Mouse (Mus musculus): ENCODE measurements around the gene Lifr. TPM values are rescaled to one million over a fixed set of nuclear protein-coding genes. Genes with fewer than 3 reads are reported as not detected.

The Lifr gene
- polyA plus RNA-seq (2014; fragmentation: Nextera tagmentation; extraction: Ambion mirVana) = 19.8 and 22.9 TPM in 2 replicates

- Histone ChIP-seq H3K4me3 (ENCODE audit: low read depth, low read length) (no peak within 1 kb of the TSS), H3K9ac (replicated peaks; ENCODE audit: low read length) (no peak within 1 kb of the TSS), H3K36me3 (replicated peaks; ENCODE audit: control insufficient read depth, insufficient read depth, low read depth, low read length) (no peaks in the 10 kb centered on the region), H3K27ac (replicated peaks; ENCODE audit: low read depth, low read length) (no peak within 1 kb of the TSS), H3K9me3 (replicated peaks; ENCODE audit: control insufficient read depth, low read length) (no peaks in the 10 kb centered on the region), H3K4me2 (ENCODE audit: low read depth, low read length) (no peak within 1 kb of the TSS), H3K27me3 (ENCODE audit: control insufficient read depth, insufficient read depth, low read length) (no peaks in the 10 kb centered on the region), H3K4me1 (ENCODE audit: control insufficient read depth, insufficient read depth, low read length) (no peaks in the 10 kb centered on the region)
- DNase-seq (ENCODE audit: low spot score) (peak; percentile 19), ATAC-seq (replicated peaks; ENCODE audit: insufficient number of reproducible peaks, low FRiP score, low TSS enrichment, low read depth) (no peak)
- 65% methylated on average over 8 of the region's 8 CpGs for WGBS
Observed at GRCm38 (mm10) chr15:7090211-7090765, at the start of gene Lifr. Lifr (plus strand) TSS chr15:7090614.

GRCm38 (mm10) chr15:7044081-7044749 is 46.2 kb upstream of the Lifr start:
- Histone ChIP-seq H3K9me3 (replicated peaks; ENCODE audit: control insufficient read depth, low read length) (no peaks in the 10 kb centered on the region), H3K36me3 (replicated peaks; ENCODE audit: control insufficient read depth, insufficient read depth, low read depth, low read length) (no peaks in the 10 kb centered on the region), H3K9ac (replicated peaks; ENCODE audit: low read length) (no peak overlapping the region), H3K27ac (replicated peaks; ENCODE audit: low read depth, low read length) (no peak overlapping the region), H3K4me1 (ENCODE audit: control insufficient read depth, insufficient read depth, low read length) (no peaks in the 10 kb centered on the region), H3K27me3 (ENCODE audit: control insufficient read depth, insufficient read depth, low read length) (no peaks in the 10 kb centered on the region), H3K4me2 (ENCODE audit: low read depth, low read length) (no peak overlapping the region), H3K4me3 (ENCODE audit: low read depth, low read length) (no peak overlapping the region)
- WGBS = 72% methylated on average over 11 of the region's 11 CpGs
- ATAC-seq (replicated peaks; ENCODE audit: insufficient number of reproducible peaks, low FRiP score, low TSS enrichment, low read depth) (no peak), DNase-seq (ENCODE audit: low spot score) (no peak)

GRCm38 (mm10) chr15:7045056-7045455 is 45.4 kb upstream of the Lifr start:
- ATAC-seq (replicated peaks; ENCODE audit: insufficient number of reproducible peaks, low FRiP score, low TSS enrichment, low read depth) (no peak), DNase-seq (ENCODE audit: low spot score) (no peak)
- no peaks in the 10 kb centered on the region for H3K4me1 ChIP-seq (ENCODE audit: control insufficient read depth, insufficient read depth, low read length)
- H3K9me3 ChIP-seq (replicated peaks; ENCODE audit: control insufficient read depth, low read length) = no peaks in the 10 kb centered on the region
- WGBS = 75% methylated on average over 4 of the region's 4 CpGs
- H3K27me3 ChIP-seq (ENCODE audit: control insufficient read depth, insufficient read depth, low read length) = no peaks in the 10 kb centered on the region
- no peak overlapping the region for H3K9ac ChIP-seq (replicated peaks; ENCODE audit: low read length)
- H3K36me3 ChIP-seq (replicated peaks; ENCODE audit: control insufficient read depth, insufficient read depth, low read depth, low read length) = no peaks in the 10 kb centered on the region
- H3K4me2 ChIP-seq (ENCODE audit: low read depth, low read length) = no peak overlapping the region
- H3K4me3 ChIP-seq (ENCODE audit: low read depth, low read length) = no peak overlapping the region
- no peak overlapping the region for H3K27ac ChIP-seq (replicated peaks; ENCODE audit: low read depth, low read length)

GRCm38 (mm10) chr15:7047931-7048330 is 42.5 kb upstream of the Lifr start:
- DNase-seq (ENCODE audit: low spot score) (no peak), ATAC-seq (replicated peaks; ENCODE audit: insufficient number of reproducible peaks, low FRiP score, low TSS enrichment, low read depth) (no peak)
- Histone ChIP-seq H3K9me3 (replicated peaks; ENCODE audit: control insufficient read depth, low read length) (no peaks in the 10 kb centered on the region), H3K27me3 (ENCODE audit: control insufficient read depth, insufficient read depth, low read length) (no peaks in the 10 kb centered on the region), H3K9ac (replicated peaks; ENCODE audit: low read length) (no peak overlapping the region), H3K4me1 (ENCODE audit: control insufficient read depth, insufficient read depth, low read length) (no peaks in the 10 kb centered on the region), H3K27ac (replicated peaks; ENCODE audit: low read depth, low read length) (no peak overlapping the region), H3K36me3 (replicated peaks; ENCODE audit: control insufficient read depth, insufficient read depth, low read depth, low read length) (no peaks in the 10 kb centered on the region), H3K4me3 (ENCODE audit: low read depth, low read length) (no peak overlapping the region), H3K4me2 (ENCODE audit: low read depth, low read length) (no peak overlapping the region)
- 72% methylated on average over 3 of the region's 3 CpGs for WGBS

GRCm38 (mm10) chr15:7048916-7049315 is 41.5 kb upstream of the Lifr start:
- Histone ChIP-seq H3K36me3 (replicated peaks; ENCODE audit: control insufficient read depth, insufficient read depth, low read depth, low read length) (no peaks in the 10 kb centered on the region), H3K27ac (replicated peaks; ENCODE audit: low read depth, low read length) (no peak overlapping the region), H3K9me3 (replicated peaks; ENCODE audit: control insufficient read depth, low read length) (no peaks in the 10 kb centered on the region), H3K4me3 (ENCODE audit: low read depth, low read length) (no peak overlapping the region), H3K27me3 (ENCODE audit: control insufficient read depth, insufficient read depth, low read length) (no peaks in the 10 kb centered on the region), H3K4me1 (ENCODE audit: control insufficient read depth, insufficient read depth, low read length) (no peaks in the 10 kb centered on the region), H3K4me2 (ENCODE audit: low read depth, low read length) (no peak overlapping the region), H3K9ac (replicated peaks; ENCODE audit: low read length) (no peak overlapping the region)
- 71% methylated on average over 8 of the region's 8 CpGs for WGBS
- DNase-seq (ENCODE audit: low spot score) (no peak), ATAC-seq (replicated peaks; ENCODE audit: insufficient number of reproducible peaks, low FRiP score, low TSS enrichment, low read depth) (no peak)

- DNase-seq (ENCODE audit: low spot score) (no peak), ATAC-seq (replicated peaks; ENCODE audit: insufficient number of reproducible peaks, low FRiP score, low TSS enrichment, low read depth) (no peak)
- WGBS = 80% methylated on average over 2 of the region's 2 CpGs
Observed at GRCm38 (mm10) chr15:7051666-7052065, 38.7 kb upstream of the Lifr start.

GRCm38 (mm10) chr15:7052117-7052516 is 38.3 kb upstream of the Lifr start:
- H3K4me1 ChIP-seq (ENCODE audit: control insufficient read depth, insufficient read depth, low read length) = no peaks in the 10 kb centered on the region
- WGBS = 77% methylated on average over 2 of the region's 2 CpGs
- no peak overlapping the region for H3K4me3 ChIP-seq (ENCODE audit: low read depth, low read length)
- H3K27me3 ChIP-seq (ENCODE audit: control insufficient read depth, insufficient read depth, low read length) = no peaks in the 10 kb centered on the region
- H3K9ac ChIP-seq (replicated peaks; ENCODE audit: low read length) = no peak overlapping the region
- no peak overlapping the region for H3K4me2 ChIP-seq (ENCODE audit: low read depth, low read length)
- no peaks in the 10 kb centered on the region for H3K36me3 ChIP-seq (replicated peaks; ENCODE audit: control insufficient read depth, insufficient read depth, low read depth, low read length)
- H3K27ac ChIP-seq (replicated peaks; ENCODE audit: low read depth, low read length) = no peak overlapping the region
- no peak for ATAC-seq (replicated peaks; ENCODE audit: insufficient number of reproducible peaks, low FRiP score, low TSS enrichment, low read depth)
- DNase-seq (ENCODE audit: low spot score) = no peak
- H3K9me3 ChIP-seq (replicated peaks; ENCODE audit: control insufficient read depth, low read length) = no peaks in the 10 kb centered on the region

More at GRCm38 (mm10) chr15:7051666-7052065, 38.7 kb upstream of the Lifr start:
- Histone ChIP-seq H3K4me1 (ENCODE audit: control insufficient read depth, insufficient read depth, low read length) (no peaks in the 10 kb centered on the region), H3K9ac (replicated peaks; ENCODE audit: low read length) (no peak overlapping the region), H3K4me2 (ENCODE audit: low read depth, low read length) (no peak overlapping the region), H3K27me3 (ENCODE audit: control insufficient read depth, insufficient read depth, low read length) (no peaks in the 10 kb centered on the region), H3K4me3 (ENCODE audit: low read depth, low read length) (no peak overlapping the region), H3K27ac (replicated peaks; ENCODE audit: low read depth, low read length) (no peak overlapping the region), H3K9me3 (replicated peaks; ENCODE audit: control insufficient read depth, low read length) (no peaks in the 10 kb centered on the region), H3K36me3 (replicated peaks; ENCODE audit: control insufficient read depth, insufficient read depth, low read depth, low read length) (no peaks in the 10 kb centered on the region)

- no peaks in the 10 kb centered on the region for H3K36me3 ChIP-seq (replicated peaks; ENCODE audit: control insufficient read depth, insufficient read depth, low read depth, low read length)
- no peaks in the 10 kb centered on the region for H3K4me1 ChIP-seq (ENCODE audit: control insufficient read depth, insufficient read depth, low read length)
- no peak for ATAC-seq (replicated peaks; ENCODE audit: insufficient number of reproducible peaks, low FRiP score, low TSS enrichment, low read depth)
- no peak overlapping the region for H3K4me2 ChIP-seq (ENCODE audit: low read depth, low read length)
- no peak for DNase-seq (ENCODE audit: low spot score)
- H3K4me3 ChIP-seq (ENCODE audit: low read depth, low read length) = no peak overlapping the region
- H3K9ac ChIP-seq (replicated peaks; ENCODE audit: low read length) = no peak overlapping the region
- no peak overlapping the region for H3K27ac ChIP-seq (replicated peaks; ENCODE audit: low read depth, low read length)
- WGBS = 62% methylated on average over 3 of the region's 3 CpGs
- no peaks in the 10 kb centered on the region for H3K27me3 ChIP-seq (ENCODE audit: control insufficient read depth, insufficient read depth, low read length)
- no peaks in the 10 kb centered on the region for H3K9me3 ChIP-seq (replicated peaks; ENCODE audit: control insufficient read depth, low read length)
Observed at GRCm38 (mm10) chr15:7056851-7057250, 33.6 kb upstream of the Lifr start.

All from embryonic facial prominence, embryonic 11.5 days (tissue).